Mouse (Mus musculus) gastrocnemius, postnatal 25 days (tissue): ENCODE data around the gene Cacna1g. TPM values are rescaled to one million over a fixed set of nuclear protein-coding genes. Genes with fewer than 3 reads are reported as not detected.

Experiments used
- DNase-seq: peaks from one replicate; pipeline ENCODE4 v3.0.0; 2022
- total RNA-seq, 2 experiments: library from RNA; stranded (reverse); gene quantifications; 1 replicate in 1 of 2; 2 replicates in 1 of 2; pipeline ENCODE4 v1.2.3; 2021

Cacna1g gene
- total RNA-seq, 2 experiments from 2014 or later, result 2.0 to 3.2 TPM

DNA sequence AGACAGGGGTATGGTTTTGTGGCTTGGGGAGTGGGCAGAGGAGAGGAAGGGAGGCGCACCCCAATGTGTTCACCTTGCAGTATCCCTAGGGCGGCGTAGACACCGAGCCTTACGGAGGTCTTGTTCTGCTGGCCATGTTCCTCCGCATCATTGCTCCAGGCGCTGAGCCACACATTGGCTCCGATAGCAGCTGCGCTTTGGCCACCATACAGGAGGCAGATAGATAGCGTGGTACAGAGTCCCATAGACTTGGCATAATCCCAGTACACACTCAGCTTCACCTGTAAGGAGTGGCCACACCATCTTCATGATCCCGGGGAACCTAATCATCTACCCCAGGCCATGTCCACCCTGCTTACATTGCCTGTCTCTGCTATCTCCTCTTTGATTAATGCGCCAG, 114.8 kb downstream of the Cacna1g start:
- no peak for DNase-seq

Other genes starting within 250 kb of the Cacna1g start
- 1 to 10 TPM; 4.1 to 5.8 TPM for gene Wfikkn2, start 228.2 kb downstream of the Cacna1g start, total RNA-seq
- not detected for gene Gm21885, start 192.3 kb downstream of the Cacna1g start, total RNA-seq
- gene Luc7l3, start 152.2 kb downstream of the Cacna1g start, total RNA-seq, result 10 to 100 TPM; 33.9 to 36.3 TPM
- gene Ankrd40, start 146.2 kb downstream of the Cacna1g start, total RNA-seq, result 100 to 1,000 TPM; 191 to 205 TPM
- gene Abcc3, start 81.2 kb downstream of the Cacna1g start, total RNA-seq, result under 1 TPM; 0.90 to 0.94 TPM
- not detected for gene Spata20, start 12.0 kb upstream of the Cacna1g start, total RNA-seq
- under 1 TPM; 0.08 to 0.43 TPM for gene Epn3, start 25.8 kb upstream of the Cacna1g start, total RNA-seq
- gene Mycbpap, start 47.5 kb upstream of the Cacna1g start, total RNA-seq, result not detected
- 1 to 10 TPM; 2.6 to 4.1 TPM for gene Rsad1, start 75.1 kb upstream of the Cacna1g start, total RNA-seq
- 10 to 100 TPM in 1 of 2 experiments, 1 to 10 TPM in 1; 5.4 to 17.5 TPM for gene Chad, start 90.8 kb upstream of the Cacna1g start, total RNA-seq
- 1 to 10 TPM; 1.6 to 3.3 TPM for gene Acsf2, start 127.7 kb upstream of the Cacna1g start, total RNA-seq
- 10 to 100 TPM; 32.5 to 34.9 TPM for gene Lrrc59, start 155.6 kb upstream of the Cacna1g start, total RNA-seq
- gene Mrpl27, start 179.6 kb upstream of the Cacna1g start, total RNA-seq, result 10 to 100 TPM; 52.9 to 56.8 TPM
- under 1 TPM in 1 of 2 experiments, not detected in 1; 0.48 TPM for gene Eme1, start 179.8 kb upstream of the Cacna1g start, total RNA-seq
- gene Xylt2, start 203.3 kb upstream of the Cacna1g start, total RNA-seq, result 1 to 10 TPM; 4.0 to 5.1 TPM
- not detected for gene Gm11541, start 230.3 kb upstream of the Cacna1g start, total RNA-seq